In the genomic region with DNA sequence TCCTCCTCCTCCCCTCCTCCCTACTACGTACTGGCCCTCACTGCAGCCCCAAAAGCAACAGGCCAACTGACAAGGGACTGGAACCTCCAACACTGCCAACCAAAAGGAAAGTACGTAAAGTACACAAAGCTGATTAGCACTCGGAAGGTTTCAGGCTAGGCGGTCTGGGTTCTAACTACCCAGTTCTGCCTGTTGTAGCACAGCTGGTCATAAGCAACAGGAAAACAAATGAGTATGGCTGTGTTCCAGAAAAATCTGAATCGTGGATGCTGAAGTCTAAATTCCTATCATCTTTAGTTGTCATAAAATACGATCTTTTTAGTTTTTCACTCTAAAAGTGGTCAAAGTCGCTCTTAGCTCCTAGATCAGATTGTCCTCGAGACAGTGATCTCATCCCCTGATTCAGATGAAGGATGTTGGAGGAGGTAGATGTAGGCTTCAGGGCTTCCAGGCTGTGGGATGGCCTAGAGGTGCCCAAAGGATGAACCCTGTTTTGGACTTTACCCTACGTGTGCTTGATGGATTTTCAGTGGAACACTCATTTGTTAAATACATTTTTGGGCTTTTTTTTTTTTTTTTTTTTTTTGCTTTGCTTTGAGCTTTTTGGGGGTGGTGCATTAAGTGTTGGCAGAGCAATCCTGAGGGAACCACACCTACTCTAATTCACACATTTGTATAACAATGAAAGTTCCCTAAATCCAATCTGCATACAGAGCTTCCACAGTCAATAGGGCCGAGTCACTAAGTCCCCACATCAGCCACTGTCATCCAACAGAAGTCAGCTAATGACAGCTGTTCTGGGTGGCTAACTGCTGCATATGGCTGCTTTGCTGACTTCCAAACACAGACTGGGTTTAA, we compare ENCODE assay signal across 21 mouse cellular contexts. TPM values are rescaled to one million over a fixed set of nuclear protein-coding genes. Genes with fewer than 3 reads are reported as not detected.
DNase-seq lines count a peak whose midpoint lies in the region; ATAC-seq and TF ChIP-seq lines count a peak whose summit lies in the region.
"Had no signal": no experiment of that assay in that cellular context is flagged by ENCODE, and none has a peak within 500 bp of the region (broad histone marks: within the 10 kb centered on the region; RNA-seq: fewer than 3 reads in every experiment).

No protein-coding gene starts in this region.

- DNase-seq in limb, embryonic 10.5 days (ENCODE audit: low spot score) = no peak
- peak; percentile 43 for DNase-seq in kidney, postnatal 14 days
- DNase-seq: adrenal gland, postnatal 36 days; cerebellum, adult 11-12 months; cerebellum, postnatal 36 days; heart, adult 11 months; heart, postnatal 14 days; lung, adult 2 months; right cerebral cortex, adult 18-20 months; thymus, postnatal 36 days had no signal

- TF ChIP-seq EP300 in ES-Bruce4 (IDR thresholded peaks at IDR 0.05; ENCODE audit: insufficient read depth, low read depth, low read length) = peak; percentile 37; the same call in 1 of the 2 replicates

- H3K36me3 ChIP-seq in intestine, embryonic 16.5 days (ENCODE audit: control insufficient read depth, insufficient read depth, low read length) = no peaks in the 10 kb centered on the region
- no peaks in the 10 kb centered on the region for H3K36me3 ChIP-seq in intestine, embryonic 15.5 days
- no peaks in the 10 kb centered on the region for H3K36me3 ChIP-seq in limb, embryonic 13.5 days
- no peaks in the 10 kb centered on the region for H3K36me3 ChIP-seq in limb, embryonic 10.5 days
- no peaks in the 10 kb centered on the region for H3K36me3 ChIP-seq in ES-Bruce4 (ENCODE audit: control insufficient read depth, insufficient read depth, low read length, poor library complexity, severe bottlenecking)
- H3K36me3 ChIP-seq: heart, embryonic 12.5 days; hindbrain, embryonic 13.5 days; liver, embryonic 12.5 days; midbrain, embryonic 13.5 days; neural tube, embryonic 13.5 days had no signal

- H3K27ac ChIP-seq in intestine, embryonic 16.5 days (ENCODE audit: low read length) = 0 out of 2 replicates have a peak overlapping the region, but pooled peaks have one; percentile 26
- H3K27ac ChIP-seq in intestine, embryonic 15.5 days = no peak overlapping the region
- H3K27ac ChIP-seq in limb, embryonic 13.5 days = no peak overlapping the region
- H3K27ac ChIP-seq in limb, embryonic 10.5 days = no peak overlapping the region
- H3K27ac ChIP-seq in ES-Bruce4 (ENCODE audit: insufficient read depth, low read length) = peak overlapping the region; percentile 86
- H3K27ac ChIP-seq: hindbrain, embryonic 13.5 days; liver, embryonic 12.5 days; midbrain, embryonic 13.5 days; neural tube, embryonic 13.5 days had no signal

- H3K27me3 ChIP-seq in intestine, embryonic 16.5 days (replicated peaks; ENCODE audit: control insufficient read depth, insufficient read depth, low read length) = no peaks in the 10 kb centered on the region
- no peaks in the 10 kb centered on the region for H3K27me3 ChIP-seq in intestine, embryonic 15.5 days (replicated peaks)
- H3K27me3 ChIP-seq in limb, embryonic 13.5 days = no peaks in the 10 kb centered on the region
- H3K27me3 ChIP-seq in limb, embryonic 10.5 days (ENCODE audit: low read depth, poor library complexity, severe bottlenecking) = no peaks in the 10 kb centered on the region
- H3K27me3 ChIP-seq in ES-Bruce4 (ENCODE audit: control insufficient read depth, insufficient read depth, low read length, poor library complexity, severe bottlenecking) = no peaks in the 10 kb centered on the region
- H3K27me3 ChIP-seq: hindbrain, embryonic 13.5 days; liver, embryonic 12.5 days; midbrain, embryonic 13.5 days; neural tube, embryonic 13.5 days had no signal

- no peak for TF ChIP-seq POLR2A in ES-Bruce4 (IDR thresholded peaks at IDR 0.05; ENCODE audit: insufficient read depth, low read length)

- ATAC-seq in intestine, embryonic 16.5 days = no peak
- no peak for ATAC-seq in intestine, embryonic 15.5 days
- ATAC-seq in limb, embryonic 13.5 days (ENCODE audit: low FRiP score, low read depth) = 0 out of 2 replicates have a peak, but pooled peaks have one; percentile 26
- ATAC-seq in CD4-positive, CD25-positive, alpha-beta regulatory T cell, adult 4 months = no peak
- ATAC-seq in megakaryocyte, adult 5-6 weeks (ENCODE audit: poor library complexity, severe bottlenecking) = no peak
- ATAC-seq: liver, embryonic 12.5 days; midbrain, embryonic 13.5 days had no signal

- H3K9ac ChIP-seq in intestine, embryonic 16.5 days (ENCODE audit: low read depth, low read length) = no peak overlapping the region
- H3K9ac ChIP-seq in intestine, embryonic 15.5 days = no peak overlapping the region
- no peak overlapping the region for H3K9ac ChIP-seq in limb, embryonic 13.5 days
- no peak overlapping the region for H3K9ac ChIP-seq in ES-Bruce4 (ENCODE audit: low read depth, poor library complexity, severe bottlenecking)
- H3K9ac ChIP-seq: heart, embryonic 12.5 days; hindbrain, embryonic 13.5 days; liver, embryonic 12.5 days; midbrain, embryonic 13.5 days; neural tube, embryonic 13.5 days had no signal

- peaks cover 14% of the 10 kb centered on the region for H3K4me1 ChIP-seq in intestine, embryonic 16.5 days (ENCODE audit: control insufficient read depth, insufficient read depth, low read length)
- peaks cover 14% of the 10 kb centered on the region for H3K4me1 ChIP-seq in intestine, embryonic 15.5 days (replicated peaks)
- H3K4me1 ChIP-seq in limb, embryonic 13.5 days = peaks cover 17% of the 10 kb centered on the region
- peaks cover 33% of the 10 kb centered on the region for H3K4me1 ChIP-seq in limb, embryonic 10.5 days
- H3K4me1 ChIP-seq in ES-Bruce4 (ENCODE audit: control insufficient read depth, insufficient read depth, low read length) = peaks cover 10% of the 10 kb centered on the region
- H3K4me1 ChIP-seq: heart, embryonic 12.5 days had no signal

- H3K4me3 ChIP-seq in intestine, embryonic 16.5 days (ENCODE audit: low read length) = no peak overlapping the region
- no peak overlapping the region for H3K4me3 ChIP-seq in intestine, embryonic 15.5 days (replicated peaks)
- no peak overlapping the region for H3K4me3 ChIP-seq in limb, embryonic 13.5 days
- H3K4me3 ChIP-seq in limb, embryonic 10.5 days = no peak overlapping the region
- H3K4me3 ChIP-seq in ES-Bruce4 (ENCODE audit: low read depth, low read length) = no peak overlapping the region
- H3K4me3 ChIP-seq: heart, embryonic 12.5 days; hindbrain, embryonic 13.5 days; liver, embryonic 12.5 days; midbrain, embryonic 13.5 days; neural tube, embryonic 13.5 days had no signal

- TF ChIP-seq CTCF in ES-Bruce4 (IDR thresholded peaks at IDR 0.05; ENCODE audit: low read depth, low read length) = no peak

- H3K9me3 ChIP-seq in intestine, embryonic 16.5 days (ENCODE audit: control insufficient read depth, low read length) = no peaks in the 10 kb centered on the region
- H3K9me3 ChIP-seq in intestine, embryonic 15.5 days = no peaks in the 10 kb centered on the region
- H3K9me3 ChIP-seq in limb, embryonic 13.5 days = no peaks in the 10 kb centered on the region
- H3K9me3 ChIP-seq in limb, embryonic 10.5 days (replicated peaks) = no peaks in the 10 kb centered on the region
- H3K9me3 ChIP-seq in ES-Bruce4 (replicated peaks; ENCODE audit: control insufficient read depth, insufficient read depth, low read length, poor library complexity, severe bottlenecking) = no peaks in the 10 kb centered on the region
- H3K9me3 ChIP-seq: heart, embryonic 12.5 days; hindbrain, embryonic 13.5 days; liver, embryonic 12.5 days; midbrain, embryonic 13.5 days; neural tube, embryonic 13.5 days had no signal

- no peak overlapping the region for H3K4me2 ChIP-seq in intestine, embryonic 16.5 days (ENCODE audit: low read depth, low read length)
- no peak overlapping the region for H3K4me2 ChIP-seq in intestine, embryonic 15.5 days (replicated peaks)
- H3K4me2 ChIP-seq in limb, embryonic 13.5 days (replicated peaks) = no peak overlapping the region
- H3K4me2 ChIP-seq: heart, embryonic 12.5 days; hindbrain, embryonic 13.5 days; liver, embryonic 12.5 days; midbrain, embryonic 13.5 days; neural tube, embryonic 13.5 days had no signal

- WGBS in intestine, embryonic 16.5 days = 45% methylated on average over 9 of the region's 10 CpGs
- 48% methylated on average over 9 of the region's 10 CpGs for WGBS in intestine, embryonic 15.5 days
- 67% methylated on average over 9 of the region's 10 CpGs for WGBS in limb, embryonic 13.5 days
- 74% methylated on average over 9 of the region's 10 CpGs for WGBS in limb, embryonic 10.5 days

RNA-seq across cellular contexts. Expression of a gene that starts 55.6 kb away (rescaled TPM):
- polyA plus RNA-seq in intestine, embryonic 16.5 days (2015; fragmentation: Nextera tagmentation; extraction: Ambion mirVana) = 3.4 and 3.8 TPM in 2 replicates
- 6.3 and 7.5 TPM in 2 replicates for polyA plus RNA-seq in intestine, embryonic 15.5 days (2015; fragmentation: Nextera tagmentation; extraction: Ambion mirVana)
- polyA plus RNA-seq in limb, embryonic 13.5 days (2015; fragmentation: Nextera tagmentation; extraction: Ambion mirVana) = 12.8 and 13.4 TPM in 2 replicates
- polyA plus RNA-seq in limb, embryonic 10.5 days (2016; fragmentation: Nextera tagmentation; extraction: Ambion mirVana) = 13.2 and 13.5 TPM in 2 replicates
- polyA plus RNA-seq in ES-Bruce4 (2011; ENCODE audit: insufficient read depth, insufficient read length, low read depth, missing spikeins) = 51.7 and 54.5 TPM in 2 replicates
- polyA plus RNA-seq in CD4-positive, CD25-positive, alpha-beta regulatory T cell, adult 4 months (2017; shearing (Covaris generic)) = not detected
- 4.7 and 5.9 TPM in 2 replicates for total RNA-seq in megakaryocyte, adult 5-6 weeks (2015)
- total RNA-seq in megakaryocyte, adult 5-6 weeks (2017) = 3.2 and 3.9 TPM in 2 replicates

Comparison
In these comparisons a context has a peak if more than half of its experiments do, and no peak if none do; other contexts are left out.
1. H3K27ac ChIP-seq: peak in intestine, embryonic 16.5 days (single experiment) and ES-Bruce4 (single experiment); none in intestine, embryonic 15.5 days (single experiment), limb, embryonic 13.5 days (single experiment) and limb, embryonic 10.5 days (single experiment).